Mouse (Mus musculus) mature B cell (primary cell): Measurements from ENCODE around the gene Dmd.

Source experiments
- in situ Hi-C: fragments of 300-500 bp; cut with MboI; formaldehyde crosslinking; loops from 2 replicates; pipeline ENCODE4 v1.14.3; 2019

Gene Dmd

DNA sequence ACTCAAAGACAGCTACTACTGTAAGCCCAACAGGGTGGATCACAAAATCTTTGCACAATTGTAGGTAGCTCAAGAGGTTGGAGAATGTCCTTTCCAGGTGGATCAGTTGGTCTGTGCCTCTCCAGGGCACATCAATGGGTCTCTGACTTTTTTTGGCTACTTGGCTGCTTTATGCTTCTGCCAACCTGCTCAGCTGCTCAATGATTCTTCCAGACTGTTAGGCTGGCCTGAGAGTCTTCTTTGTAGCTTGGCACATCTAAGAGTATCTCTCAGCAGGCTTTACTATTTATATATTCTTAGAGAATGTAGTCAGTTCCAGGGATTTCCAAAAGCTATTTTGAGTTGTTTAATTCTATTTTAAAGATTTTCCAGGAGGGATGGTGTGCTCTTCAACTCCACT lies 1416.3 kb downstream of the Dmd start:
- in situ Hi-C loops = no loop called here

DNA sequence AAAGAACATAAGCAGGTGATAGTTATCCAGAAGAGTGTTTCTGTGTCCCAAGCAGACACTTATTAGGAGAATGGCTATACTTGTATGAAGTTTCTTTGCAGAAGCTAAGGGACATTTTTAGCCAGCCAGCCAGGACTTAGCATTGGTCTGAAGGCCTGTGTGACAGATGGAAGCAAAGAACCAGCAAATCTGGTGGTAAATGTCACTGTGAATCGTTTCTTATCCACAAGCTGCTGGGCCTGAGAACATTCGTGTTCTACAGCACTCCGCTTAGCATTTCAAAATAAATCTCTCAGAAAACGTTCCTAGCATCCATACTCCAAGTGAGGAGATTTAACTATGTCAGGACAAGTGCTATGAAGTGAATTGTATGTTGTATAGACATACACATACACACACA lies 1486.9 kb downstream of the Dmd start:
- in situ Hi-C loops = no loop called here

DNA sequence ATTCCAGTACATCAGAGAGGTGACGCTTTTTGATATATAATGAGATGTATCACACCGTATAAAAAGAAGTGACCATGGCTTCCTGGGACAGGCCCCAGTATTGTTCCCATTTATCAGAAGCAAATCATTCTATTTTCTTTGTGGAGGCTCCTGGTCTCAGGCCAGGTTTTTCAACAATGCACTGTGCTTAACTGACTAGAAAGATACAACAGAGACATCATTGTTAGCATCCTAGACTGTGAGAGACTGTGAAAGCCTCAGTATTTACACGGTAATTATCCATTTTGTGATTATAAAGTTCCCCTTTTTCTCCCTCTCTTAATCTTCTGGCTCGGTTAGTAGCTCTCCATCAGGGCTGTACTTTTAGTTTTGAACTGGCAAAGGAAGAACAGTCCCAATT lies 1487.9 kb downstream of the Dmd start:
- in situ Hi-C loops = no loop called here

DNA sequence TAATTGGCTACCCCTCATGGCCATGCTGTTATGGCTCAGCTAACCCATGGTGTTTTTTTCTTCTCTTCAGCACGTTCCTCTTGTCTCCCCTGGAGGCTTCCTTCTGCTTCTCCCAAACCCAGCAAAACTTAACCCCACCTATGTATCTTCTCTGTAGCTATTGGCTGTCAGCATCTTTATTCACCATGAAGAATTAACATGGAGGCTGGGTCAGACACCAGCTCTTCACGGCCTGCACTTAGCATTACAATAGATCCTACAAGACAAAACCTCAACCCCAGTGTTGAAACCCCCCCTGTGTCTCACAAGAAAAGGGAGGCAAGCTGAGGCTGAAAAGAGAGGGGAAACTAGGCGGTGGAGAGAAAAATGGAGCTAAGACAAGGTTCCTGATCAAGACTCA lies 1494.3 kb downstream of the Dmd start:
- in situ Hi-C loops = no loop called here

DNA sequence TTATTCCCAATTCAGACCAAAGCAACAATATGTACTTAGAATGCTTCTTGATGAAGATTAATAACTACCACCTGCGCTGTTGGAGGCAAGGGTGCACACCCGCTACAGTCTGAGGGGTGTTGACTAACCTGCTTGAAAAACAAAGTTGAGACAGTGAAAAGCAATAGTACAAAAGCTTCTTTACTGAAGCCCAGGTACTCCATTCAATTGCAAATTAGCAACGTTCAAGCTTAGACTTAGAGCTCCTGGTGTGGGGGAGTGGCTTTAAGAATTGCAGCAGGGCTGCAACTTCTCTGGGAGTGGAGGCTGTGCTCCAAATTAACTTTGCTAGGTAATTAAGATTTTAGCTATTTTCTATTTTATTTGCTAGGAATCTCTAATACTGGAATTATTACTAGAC lies 1495.3 kb downstream of the Dmd start:
- in situ Hi-C loops = no loop called here

DNA sequence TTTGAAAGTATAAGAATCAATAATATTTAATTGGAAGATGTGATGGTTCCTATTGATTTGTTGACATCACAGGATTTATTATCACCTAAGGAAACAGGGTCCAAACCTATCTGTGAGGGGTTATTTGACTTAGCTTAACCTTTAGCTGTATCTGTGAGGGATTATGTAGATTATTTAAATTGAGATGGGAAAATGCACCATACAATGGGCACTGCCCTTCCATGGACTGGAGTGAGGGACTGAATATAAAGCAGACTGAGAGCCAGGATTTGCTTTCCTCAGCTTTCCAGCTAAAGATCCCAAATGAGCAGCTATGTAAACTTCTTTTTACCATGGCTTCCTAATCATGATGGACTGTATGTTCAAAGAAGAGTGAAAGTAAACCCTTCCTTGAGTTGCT lies 1496.0 kb downstream of the Dmd start:
- in situ Hi-C loops = no loop called here

DNA sequence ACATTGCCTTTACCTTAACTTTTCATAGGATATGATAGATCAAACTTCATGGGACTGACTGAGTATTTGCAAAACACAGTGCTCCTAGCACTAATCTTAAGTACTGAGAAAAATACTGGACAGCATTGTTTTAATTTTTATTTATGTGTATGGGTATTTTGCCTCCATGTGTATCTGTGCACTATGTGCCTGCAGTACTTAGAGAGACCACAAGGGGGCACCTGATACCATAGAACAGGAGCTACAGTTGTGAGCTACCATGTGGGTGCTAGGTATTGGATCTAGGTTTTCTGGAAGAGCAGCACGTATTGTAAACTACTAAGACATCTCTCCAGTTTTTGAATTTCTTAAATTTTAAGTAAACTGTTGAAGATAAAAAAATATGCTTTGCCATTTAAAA lies 1505.8 kb downstream of the Dmd start:
- in situ Hi-C loops = no loop called here

DNA sequence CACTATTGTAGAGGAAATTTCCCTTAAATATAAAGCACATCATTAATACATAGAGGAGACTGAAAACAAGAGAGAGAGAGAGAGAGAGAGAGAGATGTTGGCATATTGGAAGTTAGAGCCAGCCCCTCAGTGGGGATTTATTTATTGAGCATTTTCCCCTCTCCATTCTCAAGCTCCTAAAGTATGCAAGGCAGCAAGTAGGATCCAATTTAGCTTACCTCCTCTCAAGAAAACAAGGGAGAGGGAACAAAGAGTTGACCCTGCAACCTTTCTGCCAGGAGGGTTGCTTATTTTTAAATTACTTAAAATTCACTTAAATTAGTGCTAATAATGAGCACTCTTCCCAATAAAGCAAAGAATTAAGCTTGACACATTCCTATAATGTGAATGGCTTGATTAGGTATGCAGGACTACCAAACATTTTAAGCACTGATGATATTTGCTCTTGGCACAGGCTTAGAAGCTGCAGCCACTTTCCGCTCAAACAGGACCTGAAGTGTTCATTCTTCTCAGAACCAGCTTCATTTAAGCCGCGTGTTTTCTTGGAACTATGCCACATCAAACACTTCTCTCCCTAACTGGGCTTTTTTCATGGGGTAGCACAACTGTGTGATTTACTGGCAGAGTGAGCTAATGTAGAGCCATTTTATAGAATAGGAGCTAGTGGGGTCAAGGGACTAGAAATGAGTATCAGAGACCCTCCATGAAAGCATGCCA lies 1566.1 kb downstream of the Dmd start:
- in situ Hi-C loops = no loop called here

DNA sequence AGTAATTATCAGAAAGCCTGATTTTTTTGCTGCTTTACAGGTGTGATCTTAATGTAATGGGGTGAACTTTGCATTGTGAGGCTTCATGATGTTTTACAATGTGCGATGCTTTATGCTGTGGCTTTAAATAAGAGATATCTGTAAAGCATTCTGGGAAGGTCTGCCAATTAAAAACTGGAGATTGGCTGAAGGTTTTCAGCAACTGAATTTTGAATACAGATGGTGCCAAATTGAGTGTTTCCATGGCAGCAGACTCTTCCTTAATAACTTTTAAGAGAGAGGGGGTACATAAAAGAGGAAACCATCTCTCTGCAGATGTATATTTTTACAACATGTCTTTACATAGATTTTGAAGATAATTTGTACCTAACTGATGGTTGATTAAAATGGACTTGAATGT lies 1603.3 kb downstream of the Dmd start:
- in situ Hi-C loops = no loop called here

DNA sequence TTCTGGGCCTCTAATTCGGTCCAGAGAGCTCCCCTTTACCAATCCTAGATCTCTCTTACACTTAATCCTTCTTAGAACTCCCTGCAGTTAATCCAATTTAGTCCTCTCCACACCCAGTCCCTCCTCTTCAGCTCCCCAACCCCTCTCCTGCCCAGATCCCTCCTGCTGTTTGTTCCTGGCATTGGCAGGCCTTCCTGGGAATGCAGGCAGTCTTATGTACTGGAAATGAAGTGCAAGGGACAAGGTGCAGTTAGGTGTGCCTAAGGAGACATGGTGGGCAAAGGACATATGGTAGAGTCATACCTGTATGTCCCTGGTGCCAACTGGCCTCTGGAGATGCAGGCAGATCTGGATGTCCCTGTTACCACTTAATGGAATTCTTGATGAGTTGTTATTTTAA lies 1604.8 kb downstream of the Dmd start:
- in situ Hi-C loops = no loop called here

DNA sequence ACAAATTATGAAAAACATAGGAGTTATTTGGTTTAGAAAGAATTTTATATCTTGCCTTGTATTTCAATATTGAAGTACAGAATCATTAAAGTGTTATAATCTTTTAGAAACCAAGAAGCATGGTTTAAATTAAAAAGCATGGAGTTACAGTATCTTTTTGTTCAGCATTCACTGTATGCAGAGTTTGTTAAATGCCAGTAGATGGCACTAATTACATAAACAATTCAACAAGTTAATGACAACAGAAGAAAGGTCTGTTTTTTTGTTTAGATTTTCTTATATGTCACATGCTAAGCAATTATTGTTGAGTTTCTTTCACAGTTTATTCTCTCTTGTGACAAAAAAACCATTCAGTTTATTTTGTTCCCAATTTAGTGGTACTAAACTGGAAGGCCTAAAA lies 1649.8 kb downstream of the Dmd start:
- in situ Hi-C loops = no loop called here

DNA sequence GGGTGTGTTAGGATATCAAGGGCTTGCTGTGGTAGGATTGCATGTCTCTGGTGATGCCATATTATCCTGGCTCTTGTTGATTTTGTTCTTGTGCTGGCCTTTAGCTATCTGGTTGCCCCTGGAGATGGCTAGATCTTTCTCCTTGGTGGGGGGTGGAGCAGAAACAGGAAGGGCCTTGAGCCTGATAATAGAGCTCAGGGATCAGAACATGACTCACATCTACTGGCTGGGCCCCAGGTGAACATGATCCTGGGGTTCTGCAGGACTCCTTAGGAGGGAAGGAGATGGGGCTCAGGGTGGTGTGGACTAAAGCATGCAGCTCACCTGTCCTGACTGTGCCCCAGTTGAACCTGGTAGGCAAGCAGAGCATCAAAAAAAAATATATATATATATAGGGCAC lies 1691.8 kb downstream of the Dmd start:
- in situ Hi-C loops = no loop called here

DNA sequence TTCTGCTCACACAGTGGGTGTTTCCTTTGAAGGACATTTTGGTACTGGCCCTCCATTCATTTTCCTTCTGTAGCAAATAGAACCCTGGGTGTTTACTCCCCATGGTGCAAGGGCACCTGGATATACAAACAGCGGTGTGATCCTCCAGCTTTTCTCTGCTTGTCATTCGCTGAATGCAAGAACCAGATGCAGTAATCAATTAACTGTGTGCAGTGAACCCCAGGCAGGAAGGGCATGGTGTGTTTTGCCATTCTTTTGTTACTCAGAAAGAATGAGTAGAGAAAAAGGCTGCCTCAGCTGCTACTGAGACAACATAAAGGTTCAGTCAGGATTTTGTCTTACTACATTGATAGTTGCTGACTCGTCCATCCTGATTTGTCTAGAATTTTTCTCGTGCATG lies 1799.0 kb downstream of the Dmd start:
- in situ Hi-C loops = no loop called here

DNA sequence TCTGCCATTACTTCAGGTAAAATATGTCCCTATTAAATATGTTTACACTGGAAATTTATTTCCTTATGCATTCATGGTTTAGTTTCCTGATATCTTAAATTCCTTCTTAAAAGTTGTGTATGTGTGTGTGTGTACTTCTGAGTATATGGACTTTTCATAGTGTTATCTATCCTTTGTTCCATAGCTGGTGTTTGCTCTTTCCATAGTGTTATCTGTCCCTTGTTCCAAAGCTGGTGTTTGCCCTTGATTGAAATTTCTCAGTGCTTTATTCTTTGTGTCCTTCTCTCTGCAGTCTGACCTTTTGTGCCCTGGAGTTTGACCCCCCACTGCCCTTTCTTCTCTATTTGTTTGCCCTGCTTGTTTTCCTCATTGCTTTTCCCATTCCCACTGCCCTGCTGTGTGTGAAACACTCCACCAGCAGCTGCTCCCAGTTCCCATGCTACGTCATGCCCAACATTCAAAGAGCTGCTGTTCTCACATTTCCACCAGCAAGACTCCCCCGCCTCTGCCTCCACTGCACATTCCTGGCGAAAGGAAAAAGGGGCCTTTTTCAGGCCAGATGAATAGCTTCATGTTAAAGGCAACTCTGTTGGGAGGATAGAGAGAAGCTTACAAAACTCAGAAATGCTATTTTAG lies 1911.5 kb downstream of the Dmd start:
- in situ Hi-C loops = no loop called here

DNA sequence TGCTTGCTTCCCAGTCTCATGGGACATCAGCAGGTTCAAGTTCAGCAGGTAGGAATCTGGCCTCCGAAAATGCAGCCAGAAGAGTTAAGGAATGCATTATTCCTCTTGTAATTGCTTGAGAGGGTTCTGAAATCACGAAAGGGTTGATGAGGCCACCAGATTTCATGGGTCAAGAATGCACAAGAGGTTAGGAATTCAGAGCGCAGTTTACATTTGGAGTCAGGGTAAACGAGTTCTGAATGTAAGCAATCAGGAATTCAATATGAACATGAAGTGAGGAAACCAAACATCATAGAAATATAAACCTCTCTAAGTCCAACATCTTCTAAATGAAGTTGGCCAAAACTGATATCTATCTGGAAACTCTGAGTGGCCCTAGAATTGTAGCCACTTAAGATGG lies 1924.4 kb downstream of the Dmd start:
- in situ Hi-C loops = no loop called here

DNA sequence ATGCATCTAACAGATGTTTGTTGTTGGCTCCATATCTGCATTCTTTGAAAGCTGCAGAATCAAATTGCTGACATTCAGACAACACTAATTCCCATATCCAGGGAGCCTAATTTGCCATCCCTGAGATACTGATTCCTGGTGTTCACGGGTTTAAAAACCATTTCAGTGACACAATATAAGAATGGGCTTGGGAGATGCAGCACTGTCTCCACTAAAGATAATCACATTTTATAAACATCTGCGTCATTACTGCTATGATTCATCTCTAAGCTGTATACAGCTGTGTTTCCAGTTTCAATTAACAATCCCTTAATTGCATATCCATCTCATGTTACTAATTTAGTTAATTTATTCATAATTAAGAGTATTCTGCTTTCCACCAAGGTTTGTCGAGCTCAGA lies 1929.5 kb downstream of the Dmd start:
- in situ Hi-C loops = no loop called here

DNA sequence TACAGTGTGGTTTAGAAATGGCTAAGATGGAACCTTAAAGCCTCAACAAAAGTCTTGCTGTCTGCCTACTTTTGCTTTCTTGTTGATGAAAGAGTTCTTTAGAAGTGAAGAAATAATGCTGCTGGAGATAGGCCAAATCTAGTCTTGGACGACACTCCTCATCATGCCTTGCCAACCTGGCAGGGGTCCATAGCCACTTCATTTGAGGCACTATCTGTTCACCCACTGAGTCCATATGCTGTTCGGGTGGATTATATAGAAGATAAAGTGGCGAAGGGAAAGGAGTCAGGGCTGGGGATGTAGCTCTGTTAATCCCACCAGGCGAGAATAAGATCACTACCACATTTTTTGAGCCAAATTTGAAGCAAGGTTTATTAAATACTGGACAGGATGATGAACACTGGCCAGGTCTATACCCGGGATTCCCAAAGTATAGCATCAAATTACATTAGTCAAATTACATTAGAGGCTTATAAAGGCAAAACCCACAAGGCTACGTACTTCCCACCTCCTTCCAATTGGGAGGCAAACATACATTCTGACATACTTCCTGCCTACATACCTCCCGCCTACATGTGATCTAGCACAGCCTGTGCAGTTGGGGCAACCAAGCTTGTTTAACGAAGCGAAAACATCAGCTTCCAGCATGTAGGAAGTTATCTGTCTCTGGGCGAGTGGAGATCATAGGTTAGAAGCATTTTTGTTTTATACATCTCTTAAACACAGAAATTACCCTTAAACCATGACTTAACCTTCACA lies 1984.2 kb downstream of the Dmd start:
- in situ Hi-C loops = no loop called here

DNA sequence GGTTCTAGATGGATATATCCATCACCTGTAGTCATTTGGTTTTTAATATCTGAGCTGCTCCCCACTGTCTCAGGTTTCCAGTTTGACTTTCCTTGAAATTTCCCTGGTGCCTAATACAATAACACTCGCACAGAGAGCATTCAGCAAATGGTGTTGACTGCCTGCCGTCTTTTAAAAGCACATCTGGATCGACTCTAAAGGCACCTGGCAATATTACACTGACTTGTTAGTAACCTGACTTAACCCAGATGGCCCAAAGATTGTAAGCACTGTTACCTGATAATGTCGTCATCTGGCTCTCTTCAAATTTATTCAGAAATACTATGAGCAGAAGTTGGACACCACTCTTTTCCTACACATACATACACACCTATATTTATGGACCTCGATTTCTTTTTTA lies 2011.9 kb downstream of the Dmd start:
- in situ Hi-C loops = no loop called here

DNA sequence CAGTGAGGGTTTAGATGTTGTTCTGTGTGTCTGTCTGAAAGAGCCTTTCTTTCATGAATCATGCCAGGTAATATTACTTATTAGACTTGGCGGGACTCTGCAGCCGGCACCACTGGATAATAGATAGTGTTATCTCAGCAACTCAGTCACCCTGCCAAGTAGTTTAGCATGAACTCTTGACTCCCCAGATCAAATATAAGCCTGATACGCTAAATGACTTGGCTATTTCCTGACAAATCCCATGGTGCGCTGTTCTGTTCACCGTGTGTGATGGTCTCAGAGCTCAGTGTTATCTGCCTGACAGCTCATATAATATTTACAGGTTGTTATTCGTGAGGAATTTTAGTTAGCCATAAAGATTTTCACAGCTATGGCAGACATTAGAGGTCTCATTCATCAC lies 2012.3 kb downstream of the Dmd start:
- in situ Hi-C loops = no loop called here

DNA sequence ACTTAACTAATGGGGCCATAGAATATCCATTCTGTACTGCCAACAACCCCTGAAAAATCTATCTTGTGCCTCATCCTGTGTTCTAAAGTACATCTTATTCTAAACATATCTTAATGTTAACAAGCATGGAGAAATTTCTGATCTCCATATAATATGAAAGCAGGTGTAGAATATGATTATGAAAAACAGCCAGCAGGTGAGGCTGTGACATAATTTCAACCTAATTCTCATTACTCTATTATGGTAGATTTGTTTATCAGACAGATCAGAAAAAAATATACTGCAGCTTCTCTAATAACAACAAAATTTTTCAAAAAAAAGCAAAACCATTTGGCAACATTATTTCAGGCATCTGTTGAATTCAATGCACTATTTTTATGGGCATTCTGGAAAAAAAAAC lies 2059.6 kb downstream of the Dmd start:
- in situ Hi-C loops = no loop called here

DNA sequence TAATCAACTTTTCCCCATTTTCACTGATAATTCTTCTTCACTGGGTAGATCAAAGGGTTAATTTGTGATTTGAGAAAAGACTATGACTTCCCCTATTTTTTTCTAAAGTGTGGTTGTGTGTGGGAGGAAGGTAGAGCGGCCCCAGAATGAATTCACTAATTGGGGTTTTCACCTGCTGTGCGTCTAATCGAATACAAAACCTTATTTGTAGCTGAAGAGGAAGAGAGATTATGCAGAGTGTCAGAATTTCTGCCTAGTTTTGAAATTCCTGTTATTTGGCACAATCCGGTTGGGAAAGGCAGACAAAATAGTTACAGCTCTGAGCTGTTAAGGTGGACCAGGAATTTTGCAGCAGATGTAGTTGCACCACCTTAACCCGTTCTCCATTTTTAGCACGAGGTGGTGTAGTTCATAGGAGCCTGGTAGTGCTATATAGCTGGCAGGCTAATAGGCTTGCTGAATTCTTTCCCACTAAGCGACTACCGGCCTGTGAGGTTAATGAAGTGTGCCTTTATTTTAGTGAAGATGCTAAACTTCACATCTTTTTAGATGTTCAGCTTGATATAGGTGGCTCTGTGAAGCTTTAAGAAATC lies 2092.9 kb downstream of the Dmd start:
- in situ Hi-C loops = no loop called here

DNA sequence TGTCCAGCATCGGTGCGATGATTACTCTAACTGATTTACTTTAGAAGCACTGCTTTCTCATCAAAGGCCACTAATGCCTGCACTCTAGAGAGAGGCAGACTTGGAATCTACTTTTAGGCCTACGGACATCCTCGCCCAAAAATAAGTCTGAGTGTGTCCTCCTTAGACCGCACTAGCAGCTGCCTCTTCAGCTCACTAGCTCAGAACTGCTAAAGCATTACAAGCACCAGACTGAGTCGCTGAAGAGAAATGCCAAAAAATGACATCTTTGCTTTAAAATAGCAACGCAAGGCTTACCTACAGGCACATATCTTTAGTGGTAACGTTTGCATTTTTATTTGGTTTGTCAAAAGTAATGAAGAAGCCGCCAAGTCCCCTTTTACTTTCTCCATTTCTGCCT lies 2098.0 kb downstream of the Dmd start:
- in situ Hi-C loops = no loop called here
